Mouse (Mus musculus): ENCODE measurements at regions not wholly inside any gene's neighbourhood (a gene's known extent, or its start where the extent isn't known, plus 50 kb on each side); places are given as distances from the start of the nearest gene placed in this dataset.
A peak's percentile ranks its signal among the peaks of the same experiment; 100 is the strongest.

GRCm38 (mm10) chr15:24929742-24930141 lies 483.8 kb downstream of the Basp1 start:
- DNase-seq = no peak

DNA sequence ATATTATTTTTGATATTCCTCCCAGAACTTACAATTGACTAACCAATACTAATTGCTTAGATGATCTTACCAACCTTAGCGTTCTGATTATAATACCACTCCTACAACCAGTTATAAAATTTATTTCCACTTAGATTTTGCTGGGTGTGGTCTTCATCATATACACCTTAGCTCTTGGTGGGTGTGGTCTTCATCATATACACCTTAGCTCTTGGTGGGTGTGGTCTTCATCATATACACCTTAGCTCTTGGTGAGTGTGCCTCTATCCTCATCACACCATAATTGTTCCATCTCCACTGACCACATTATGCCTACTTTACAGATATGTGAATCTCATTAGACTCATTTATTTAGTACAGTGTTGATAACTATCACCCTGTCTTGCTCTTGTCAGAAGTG lies 501.7 kb downstream of the Basp1 start:
- DNase-seq = no peak

DNA sequence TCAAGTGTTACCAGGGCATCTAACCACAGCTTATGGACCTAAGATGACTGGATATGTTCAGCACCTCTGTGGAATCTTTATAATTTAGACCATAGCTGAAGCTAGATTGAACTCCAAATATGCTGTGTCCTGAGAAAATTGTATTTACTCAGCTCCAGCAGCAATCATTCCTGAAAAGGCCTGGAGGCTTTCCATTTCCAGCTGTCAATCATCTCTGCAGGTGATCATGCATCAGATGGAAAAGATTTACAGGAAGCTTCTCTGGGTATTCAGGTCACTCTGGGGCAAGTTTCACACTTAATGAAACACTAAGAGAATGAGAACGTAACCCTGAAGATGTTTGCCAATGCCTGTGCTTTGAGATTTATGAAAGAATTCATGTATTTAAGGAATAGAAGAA lies 502.1 kb downstream of the Basp1 start:
- DNase-seq = no peak

DNA sequence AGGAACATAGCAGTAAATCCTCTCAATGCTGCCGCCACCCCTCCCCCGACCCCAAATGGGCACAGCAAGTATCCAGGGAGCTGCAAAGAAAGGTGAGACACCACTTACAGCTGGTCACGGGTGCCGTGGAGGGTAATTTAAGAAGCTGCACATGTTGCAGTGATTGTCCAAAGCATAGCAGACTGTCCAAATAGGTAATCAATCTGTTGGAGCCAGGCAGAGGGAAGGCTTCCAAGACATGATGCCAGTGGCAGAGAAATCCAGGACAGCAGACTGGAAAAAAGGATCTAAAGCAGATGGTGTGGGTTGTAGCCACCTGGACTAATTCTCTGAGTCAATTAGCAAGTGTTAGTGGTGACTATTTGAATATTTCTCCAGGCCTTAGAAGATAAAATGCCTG lies 506.6 kb downstream of the Basp1 start:
- DNase-seq = no peak

DNA sequence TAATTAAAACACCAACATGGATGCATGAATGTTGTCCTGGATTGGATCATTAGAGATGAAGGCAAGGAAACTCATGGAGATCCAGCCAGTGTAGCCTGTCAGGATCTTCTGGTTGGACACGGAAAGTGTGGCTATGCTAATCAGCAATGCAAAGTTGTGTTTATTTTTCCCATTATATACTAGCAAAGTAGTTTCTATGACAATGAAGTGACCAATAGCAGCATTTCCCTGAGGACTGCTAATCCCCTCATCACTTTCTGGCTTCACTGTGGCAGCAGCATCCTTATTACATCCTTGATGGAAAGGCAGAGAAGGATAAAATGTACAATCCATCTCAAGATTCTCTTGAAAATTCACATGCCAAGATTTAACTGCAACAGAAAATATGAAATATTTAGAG lies 534.7 kb downstream of the Basp1 start:
- DNase-seq = no peak

DNA sequence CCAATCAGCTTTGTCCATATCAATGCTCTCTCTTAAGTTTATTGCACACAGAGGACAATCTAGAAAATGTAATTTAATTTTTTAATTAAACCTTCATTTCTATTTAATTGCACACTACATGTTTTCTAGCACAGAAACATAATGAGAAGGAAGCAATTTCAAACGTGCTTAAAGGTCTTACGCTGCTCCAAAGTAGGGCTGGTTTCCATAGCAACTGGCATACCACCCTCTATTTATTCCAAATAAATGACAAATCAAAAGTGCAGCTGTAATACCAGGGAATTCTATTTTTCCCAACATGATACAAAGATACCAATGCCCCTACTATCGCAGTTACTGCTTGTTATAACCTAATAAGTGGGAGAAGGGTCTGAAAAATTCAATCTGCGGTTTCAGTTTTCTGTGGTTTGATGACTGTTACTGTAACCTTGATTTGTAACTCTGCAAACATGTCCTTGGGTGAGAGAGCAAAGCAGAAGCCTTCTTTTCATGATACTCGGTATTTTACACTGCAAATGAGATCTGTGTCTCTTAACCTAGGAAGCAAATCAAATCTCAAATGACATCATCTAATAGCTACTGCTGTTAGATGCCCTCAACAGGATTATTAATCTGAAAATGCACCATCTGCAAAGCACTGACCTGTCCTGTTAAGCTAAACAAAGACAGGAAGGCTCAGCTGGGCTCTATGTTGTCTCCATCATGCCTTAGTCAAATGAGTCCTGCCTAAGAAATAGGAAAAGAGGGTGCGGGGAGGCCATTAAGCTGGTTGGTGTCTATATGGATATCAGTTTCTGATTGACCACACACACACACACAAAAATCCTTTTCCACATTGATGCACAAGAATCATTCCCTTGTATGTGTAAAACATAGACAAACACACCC lies 535.6 kb downstream of the Basp1 start:
- no peak for DNase-seq

GRCm38 (mm10) chr15:24876157-24876731 lies 537.3 kb downstream of the Basp1 start:
- no peak for DNase-seq

GRCm38 (mm10) chr15:24840271-24840670 lies 573.3 kb downstream of the Basp1 start:
- DNase-seq = no peak

- no peak for DNase-seq
These were observed 575.2 kb downstream of the Basp1 start for GRCm38 (mm10) chr15:24838390-24838789.

- no peak for DNase-seq
These were observed 585.7 kb downstream of the Basp1 start for GRCm38 (mm10) chr15:24827881-24828280.

- DNase-seq = no peak
These were observed 586.3 kb downstream of the Basp1 start for GRCm38 (mm10) chr15:24827259-24827658.

GRCm38 (mm10) chr15:24796836-24797235 lies 616.7 kb downstream of the Basp1 start:
- no peak for DNase-seq

DNA sequence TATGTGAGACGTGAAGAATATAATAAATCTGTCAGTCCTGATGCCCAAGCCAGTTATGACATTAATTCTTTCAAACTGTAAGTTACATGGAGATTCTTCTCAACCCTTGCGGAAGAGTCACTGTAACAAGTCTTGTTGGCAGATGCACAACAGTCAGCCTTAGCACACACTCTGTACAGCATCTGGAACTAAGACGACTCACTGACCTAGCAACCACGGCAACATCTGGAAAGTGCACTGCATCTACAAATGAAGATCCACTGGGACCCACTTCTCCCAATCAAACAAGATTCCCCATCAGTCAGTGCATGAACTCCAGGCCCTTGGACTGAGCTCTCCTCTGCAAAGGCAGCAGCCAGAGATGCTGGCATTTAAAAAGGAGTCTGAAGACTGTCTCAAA lies 620.2 kb downstream of the Basp1 start:
- no peak for DNase-seq

- no peak for DNase-seq
These were observed 627.2 kb downstream of the Basp1 start for GRCm38 (mm10) chr15:24786336-24786735.

DNA sequence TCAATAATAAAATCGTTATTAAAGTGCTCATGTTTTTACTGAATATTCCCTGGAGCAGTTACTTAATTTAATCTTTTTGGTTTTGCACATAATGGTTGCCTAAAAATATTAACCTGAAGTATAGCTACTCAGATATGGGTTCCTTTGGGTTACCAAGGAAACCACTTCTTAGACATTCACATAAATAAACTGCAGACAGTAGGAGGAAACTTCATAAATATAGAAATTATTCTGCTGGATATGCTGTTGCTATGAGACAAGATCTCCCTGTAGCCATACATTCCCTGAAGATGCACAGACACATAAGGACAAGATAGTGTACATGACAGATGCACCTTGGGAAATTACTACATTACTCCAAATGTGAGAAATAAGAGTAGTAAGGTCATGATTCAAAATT lies 635.3 kb downstream of the Basp1 start:
- DNase-seq = no peak

DNA sequence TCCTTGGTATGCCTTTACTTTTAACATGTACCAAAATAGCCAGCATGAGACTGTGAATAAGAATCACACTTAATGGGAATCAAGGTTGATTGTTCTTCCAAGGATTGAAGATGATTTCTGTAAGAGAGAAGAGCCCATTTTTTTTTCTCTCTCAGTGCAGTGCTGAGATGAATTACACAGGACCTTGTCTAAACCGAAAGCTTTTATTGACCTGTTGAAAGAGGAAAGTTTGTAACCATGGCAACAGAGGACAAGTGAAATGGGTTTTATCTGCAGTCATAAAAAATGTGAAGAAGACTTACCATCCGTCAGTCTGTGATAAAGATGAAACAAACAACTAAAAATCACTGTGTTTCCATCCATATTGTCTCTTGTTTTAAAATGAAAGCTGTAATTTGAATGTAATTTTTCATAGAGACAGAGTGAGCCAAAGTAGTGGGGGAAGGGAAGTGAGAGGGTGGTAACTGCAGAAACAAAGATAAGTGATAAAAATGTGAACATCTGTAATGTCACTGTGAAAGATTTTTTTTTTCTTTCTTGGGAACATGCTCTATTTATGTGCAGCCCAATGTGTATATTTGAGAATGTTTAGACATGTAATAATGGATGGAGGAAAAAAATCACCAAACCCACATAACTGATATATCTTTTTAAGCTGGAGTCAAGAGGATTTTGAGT lies 661.9 kb downstream of the Basp1 start:
- DNase-seq = no peak

DNA sequence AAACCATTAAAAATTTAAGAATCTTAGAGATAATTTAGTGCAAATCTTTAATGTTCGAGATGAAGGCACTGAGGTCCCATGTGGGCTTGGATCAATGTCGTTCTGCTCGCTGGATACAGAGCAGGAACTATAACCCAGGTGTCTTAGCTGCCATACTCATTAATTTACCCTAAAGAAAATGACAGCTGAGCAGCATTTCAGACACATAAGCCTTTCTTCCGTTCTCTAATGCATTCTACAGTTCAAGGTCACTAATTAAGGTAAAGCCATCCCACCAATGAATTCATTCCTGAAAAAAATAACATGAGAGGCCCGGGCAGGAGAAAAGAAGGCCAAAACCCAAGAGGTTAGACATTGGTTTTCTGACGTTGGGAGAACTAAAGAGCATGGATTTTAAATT lies 670.3 kb downstream of the Basp1 start:
- no peak for DNase-seq

GRCm38 (mm10) chr15:24725170-24725569 lies 688.4 kb downstream of the Basp1 start:
- DNase-seq = no peak

- peak; percentile 17 for DNase-seq
These were observed 688.9 kb downstream of the Basp1 start for GRCm38 (mm10) chr15:24724664-24725063.

DNA sequence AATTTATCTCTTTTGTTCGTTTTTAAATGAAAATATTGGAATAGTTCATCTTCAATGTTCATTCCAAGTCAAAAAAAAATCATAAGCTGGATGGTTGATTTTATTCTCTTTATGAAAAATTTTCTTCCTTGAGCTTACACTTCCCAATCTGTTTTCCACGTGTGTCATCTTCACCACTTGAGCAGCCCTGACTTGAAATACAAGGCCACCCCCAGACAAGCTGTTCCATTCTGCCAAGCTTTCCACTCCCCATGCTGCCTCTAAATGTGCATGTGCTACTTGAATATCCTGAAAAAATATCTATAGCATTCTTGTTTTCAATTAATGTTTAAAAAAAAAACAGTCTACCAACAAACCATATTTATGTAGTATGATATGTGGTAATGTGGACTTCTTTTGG lies 693.2 kb downstream of the Basp1 start:
- no peak for DNase-seq

- no peak for DNase-seq
These were observed 731.4 kb downstream of the Basp1 start for GRCm38 (mm10) chr15:24682167-24682566.

DNA sequence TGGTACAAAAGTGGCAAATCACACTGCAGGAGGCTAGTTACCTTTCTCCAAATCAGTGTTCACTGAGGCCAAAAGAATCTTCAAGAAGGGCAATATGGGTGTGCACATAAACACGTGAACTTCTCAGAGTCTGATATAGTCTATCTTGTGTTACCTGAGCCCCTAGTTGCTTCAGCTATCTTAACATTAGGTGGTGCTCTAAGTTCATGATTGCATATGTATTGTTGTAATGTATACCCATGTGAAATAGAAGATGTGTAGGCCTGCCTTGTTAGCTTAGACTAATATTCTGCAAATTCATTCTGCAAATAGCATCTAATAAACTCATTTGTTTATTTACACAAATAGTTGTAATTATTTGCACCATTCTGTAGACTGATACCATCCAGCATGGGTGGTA lies 764.6 kb downstream of the Basp1 start:
- no peak for DNase-seq

DNA sequence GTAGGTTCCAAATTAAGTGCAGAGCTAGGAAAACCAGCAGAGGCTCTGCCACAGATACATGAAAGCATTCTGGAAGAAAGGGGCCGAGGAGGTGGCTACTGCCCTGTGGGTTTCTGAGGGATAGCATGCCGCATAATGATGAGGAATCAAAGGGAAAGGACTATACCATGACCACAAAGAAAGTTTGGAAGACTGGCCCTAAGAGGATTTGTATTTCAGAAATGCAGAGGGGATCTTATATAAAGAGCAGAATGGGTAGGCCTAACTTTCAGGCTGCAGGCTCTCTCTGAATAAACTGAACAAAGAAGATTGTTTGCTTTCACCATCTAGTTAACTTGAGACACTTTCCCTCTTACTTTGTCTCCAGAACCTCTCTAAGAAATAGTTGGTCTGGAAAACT lies 777.9 kb downstream of the Basp1 start:
- no peak for DNase-seq

- DNase-seq = peak; percentile 53
These were observed 817.3 kb downstream of the Basp1 start for GRCm38 (mm10) chr15:24596242-24596641.

Measured in thymus, postnatal 4 days (tissue).